Mouse (Mus musculus) heart, adult 2 months (tissue): ENCODE measurements around the gene Mef2d.

ENCODE experiments used
- CTCF ChIP-seq: fragments of 200-600 bp; IDR thresholded peaks from 2 replicates; pipeline ENCODE4 v1.8.1; 2022; ENCODE audit warnings: antibody characterized with exemption, mild to moderate bottlenecking, moderate library complexity
- POLR2A ChIP-seq: fragments of 200-500 bp; IDR thresholded peaks from 2 replicates; pipeline ENCODE4 v1.6.1; 2011; ENCODE audit warnings: mild to moderate bottlenecking, low read depth, low read length, control low read depth; ENCODE audit not compliant: insufficient read depth

- peak; percentile 65 for TF ChIP-seq CTCF
- TF ChIP-seq POLR2A: peak; percentile 71; the same call in 1 of the 2 replicates
Measured at GRCm38 (mm10) chr3:88120117-88120651, 22.0 kb upstream of the Mef2d start.
